Mouse (Mus musculus) brown adipose tissue, adult 24 weeks (tissue): ENCODE results near the gene Cnih3. TPM values are rescaled to one million over a fixed set of nuclear protein-coding genes. Genes with fewer than 3 reads are reported as not detected.

Source experiments
- H3K27ac ChIP-seq: fragments of 200-500 bp; replicated peaks from 2 replicates; pipeline ENCODE4 v1.5.1; 2012; ENCODE audit warnings: low read depth, mild to moderate bottlenecking, low read length
- H3K4me1 ChIP-seq: fragments of 200-500 bp; 2 replicates; pipeline ENCODE4 v1.6.1; 2012; ENCODE audit warnings: low read length, mixed read lengths; ENCODE audit not compliant: control insufficient read depth, insufficient read depth, insufficient read length
- H3K4me3 ChIP-seq: fragments of 200-500 bp; 2 replicates; pipeline ENCODE4 v1.5.1; 2012; ENCODE audit warnings: low read depth, mild to moderate bottlenecking, low read length, moderate library complexity; ENCODE audit not compliant: insufficient read depth
- polyA plus RNA-seq: library from polyadenylated mRNA; stranded (reverse); fragments of >200 nt; gene quantifications from 2 replicates; pipeline ENCODE4 v1.2.4, GENCODE M21; 2012; ENCODE audit not compliant: missing spikeins, insufficient read depth, insufficient read length

Gene Cnih3
- polyA plus RNA-seq, 1 experiment = not detected

DNA sequence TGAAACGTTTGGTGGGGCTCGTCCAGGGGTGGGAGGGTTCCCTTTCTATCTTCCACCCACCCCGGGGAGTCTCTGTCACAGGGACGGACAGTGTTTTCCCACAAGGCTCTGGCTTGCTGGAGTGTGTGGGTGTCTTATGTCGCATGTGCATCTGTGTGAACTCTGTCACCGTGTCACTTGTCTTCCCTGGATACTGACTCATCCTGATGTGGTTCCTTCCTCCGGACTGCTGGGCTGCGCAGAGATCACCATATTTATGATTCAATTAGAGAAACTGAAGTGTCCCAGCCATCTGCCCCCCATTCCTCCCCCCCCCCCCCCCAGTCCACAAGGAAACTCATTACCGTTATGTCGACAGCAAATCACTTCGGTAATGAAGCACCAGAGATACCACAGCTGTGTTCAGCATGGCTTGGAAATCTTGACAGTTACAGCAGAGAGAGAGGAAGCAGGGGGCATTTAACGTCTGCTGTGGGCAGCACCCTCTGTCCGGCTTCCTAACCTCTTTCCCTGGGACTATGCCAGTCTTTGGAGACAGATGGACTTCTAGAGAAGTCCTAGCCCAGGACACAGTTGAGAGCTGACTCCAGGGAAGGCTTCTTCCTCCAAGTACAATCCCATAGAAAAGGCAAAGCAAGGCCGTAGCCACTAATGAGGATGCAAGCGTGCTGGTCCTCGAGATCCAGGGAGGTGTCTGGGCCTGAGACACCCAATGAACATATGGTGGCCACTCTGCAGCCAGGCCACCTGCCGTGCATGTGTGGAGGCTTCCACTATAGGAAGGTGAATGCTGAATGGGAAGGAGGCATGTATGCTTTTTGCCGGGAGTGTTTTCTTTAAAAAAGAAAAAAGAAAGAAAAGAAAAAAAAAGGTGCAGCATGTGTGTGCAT, 55.9 kb downstream of the Cnih3 start:
- H3K27ac ChIP-seq = no peak overlapping the region
- no peak overlapping the region for H3K4me3 ChIP-seq
- H3K4me1 ChIP-seq = no peaks in the 10 kb centered on the region

DNA sequence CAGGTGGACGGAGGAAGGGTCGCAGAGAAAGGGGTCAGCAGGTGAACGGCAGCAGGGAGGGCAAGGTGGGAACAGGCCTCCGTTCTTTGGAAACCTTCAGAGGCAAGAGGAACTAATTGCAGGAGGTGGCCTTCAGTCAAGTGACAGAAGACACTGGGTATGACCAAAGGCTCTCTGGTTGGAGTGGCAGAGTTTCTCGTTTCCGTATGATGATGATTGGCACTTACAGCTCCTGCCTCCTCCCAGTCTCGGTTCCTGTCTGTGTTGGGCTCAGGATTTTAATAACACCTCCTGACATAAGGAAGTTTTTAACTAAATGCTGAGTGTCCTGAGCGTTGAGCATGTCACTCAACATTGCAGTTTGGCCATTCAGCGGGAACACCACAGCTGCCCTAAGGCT, 57.3 kb downstream of the Cnih3 start:
- H3K27ac ChIP-seq = no peak overlapping the region
- H3K4me3 ChIP-seq = no peak overlapping the region
- H3K4me1 ChIP-seq = no peaks in the 10 kb centered on the region

DNA sequence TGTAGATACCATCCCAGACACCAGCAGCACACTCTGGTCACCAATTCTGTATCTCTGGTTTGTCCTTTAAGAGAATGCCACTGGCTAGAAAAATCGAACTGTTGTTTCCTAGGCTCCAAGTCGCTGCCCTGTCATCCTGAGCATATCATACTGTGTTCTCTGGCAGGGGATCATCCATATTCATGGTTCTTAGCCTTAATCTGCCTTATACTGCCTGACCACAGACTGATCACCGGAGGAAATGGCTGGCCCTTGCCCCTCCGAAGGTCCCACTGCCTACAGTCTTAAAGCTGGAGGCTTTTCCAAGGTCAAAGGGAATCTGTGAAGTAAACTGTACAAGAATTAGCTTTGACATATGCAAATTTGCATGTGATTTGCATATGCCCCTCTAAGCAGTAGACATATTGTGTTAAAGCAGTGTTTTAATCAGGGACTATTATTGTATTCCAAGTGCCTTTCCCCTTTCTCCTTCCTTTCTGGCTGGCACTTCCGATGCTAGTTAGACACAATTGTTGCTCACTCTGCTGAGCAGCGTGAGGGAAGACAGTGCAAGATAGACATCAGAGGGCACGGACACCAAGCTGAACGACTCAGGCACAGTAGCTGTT, 58.3 kb downstream of the Cnih3 start:
- H3K4me3 ChIP-seq = no peak overlapping the region
- H3K27ac ChIP-seq = no peak overlapping the region
- H3K4me1 ChIP-seq = no peaks in the 10 kb centered on the region

DNA sequence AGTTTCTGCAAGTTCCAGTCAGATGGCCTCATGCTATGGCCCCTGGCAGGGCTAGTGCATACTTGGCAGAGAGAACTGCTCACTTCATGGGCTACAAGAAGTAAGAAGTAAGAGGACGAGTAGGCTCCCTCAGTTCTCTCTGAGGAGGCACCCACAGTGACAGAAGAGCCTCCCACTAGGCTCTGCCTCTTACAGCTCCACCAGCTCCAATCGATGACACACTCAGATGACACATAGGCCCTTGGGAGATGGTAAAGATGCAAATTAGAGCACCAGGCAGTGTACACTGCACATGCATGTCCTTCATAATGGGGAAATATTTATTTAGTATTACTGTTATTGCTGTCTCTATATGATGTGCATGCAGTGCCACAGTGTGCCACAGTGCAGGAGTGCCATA, 62.6 kb downstream of the Cnih3 start:
- Histone ChIP-seq H3K4me1 (no peaks in the 10 kb centered on the region), H3K4me3 (no peak overlapping the region), H3K27ac (no peak overlapping the region)

DNA sequence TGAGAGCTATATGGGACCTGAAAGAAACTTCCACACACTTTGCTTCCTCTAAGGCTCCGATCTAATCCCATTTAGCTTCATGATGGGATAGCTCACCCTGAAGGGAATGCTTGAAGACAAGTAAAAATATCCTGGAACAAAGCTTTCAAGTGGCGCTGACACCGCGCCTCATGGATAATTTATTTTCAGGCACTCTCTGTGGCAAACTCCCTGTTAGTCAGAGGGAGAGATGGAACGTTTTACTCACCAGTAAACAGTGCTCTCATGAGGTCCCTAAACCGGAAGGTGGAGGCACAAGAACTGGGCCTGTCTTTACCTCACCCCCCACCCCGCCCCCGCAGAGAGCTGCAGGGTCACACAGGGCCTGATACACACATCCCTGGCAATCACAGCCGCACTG, 64.4 kb downstream of the Cnih3 start:
- H3K27ac ChIP-seq = no peak overlapping the region
- no peaks in the 10 kb centered on the region for H3K4me1 ChIP-seq
- no peak overlapping the region for H3K4me3 ChIP-seq

DNA sequence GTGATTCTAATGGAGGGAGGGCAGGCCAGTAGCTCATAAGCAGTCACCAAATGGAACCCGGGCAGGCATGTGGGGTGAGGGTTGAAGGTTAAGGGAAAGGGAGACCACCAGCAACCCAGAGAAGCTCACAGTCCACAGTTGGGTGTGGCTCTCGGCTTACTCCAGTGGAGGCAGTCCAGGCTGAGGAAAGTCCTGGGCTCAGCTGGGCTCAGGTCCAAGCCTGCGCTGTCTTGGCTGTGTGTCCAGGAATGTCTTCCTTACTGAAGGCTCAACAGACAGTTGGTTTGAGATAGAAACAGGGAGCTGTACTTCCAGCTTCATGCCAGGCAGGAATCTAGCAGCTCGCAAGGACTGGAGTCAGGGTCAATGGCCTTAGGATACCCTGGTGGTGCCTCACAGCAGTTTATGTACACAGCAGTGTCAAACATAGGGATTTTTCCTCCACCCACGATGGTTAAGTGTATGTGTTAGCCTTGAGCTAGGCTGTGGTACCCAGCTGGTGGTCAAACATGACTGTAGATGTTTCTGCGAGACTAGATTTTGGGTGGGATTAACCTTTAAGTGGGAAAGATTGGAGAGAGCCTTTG, 65.6 kb downstream of the Cnih3 start:
- H3K4me3 ChIP-seq = no peak overlapping the region

DNA sequence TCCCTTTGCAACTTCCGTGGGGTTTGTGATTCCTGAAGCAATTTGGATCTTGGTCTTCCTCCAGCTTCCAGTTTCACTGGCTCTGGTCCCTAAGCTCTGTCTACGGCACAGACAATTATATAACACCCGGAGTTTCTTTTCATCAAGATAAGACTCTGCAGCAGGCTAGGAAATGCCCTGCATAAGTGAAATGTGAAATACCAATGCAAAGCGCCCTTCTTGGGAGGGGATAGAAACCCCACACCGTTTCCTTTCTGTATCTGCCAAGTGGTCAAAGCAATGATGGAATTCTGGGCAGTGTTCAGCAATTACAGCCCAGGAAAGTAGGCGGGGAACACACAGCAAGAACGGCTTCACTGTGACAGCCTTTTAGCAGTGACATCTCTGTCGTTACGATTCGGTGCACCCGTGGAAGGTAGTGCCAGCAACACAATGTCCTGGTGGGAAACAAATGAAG, 67.7 kb downstream of the Cnih3 start:
- Histone ChIP-seq H3K27ac (no peak overlapping the region), H3K4me1 (no peaks in the 10 kb centered on the region), H3K4me3 (no peak overlapping the region)

More for the DNA sequence above, 65.6 kb downstream of the Cnih3 start:
- no peak overlapping the region for H3K27ac ChIP-seq
- H3K4me1 ChIP-seq = no peaks in the 10 kb centered on the region

DNA sequence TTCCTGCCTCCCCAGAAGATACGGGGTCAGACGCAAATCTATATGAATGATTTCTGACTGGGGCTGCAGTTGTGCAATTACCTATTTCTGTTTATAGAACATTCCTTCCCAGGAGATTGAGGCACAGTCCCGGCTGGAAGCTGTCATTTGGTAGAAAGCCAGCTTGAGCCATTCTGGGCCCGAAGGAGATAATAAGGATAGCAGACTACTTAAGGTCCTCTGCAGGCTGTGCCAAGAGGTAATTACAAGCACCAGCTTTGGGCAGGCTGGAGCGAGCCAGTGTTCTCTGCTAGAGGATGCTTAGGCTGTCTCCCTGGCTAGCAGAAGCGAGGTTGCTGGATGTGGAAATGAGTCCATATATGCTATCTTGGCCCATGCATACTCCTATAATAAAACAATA, 70.4 kb downstream of the Cnih3 start:
- H3K27ac ChIP-seq = no peak overlapping the region
- H3K4me3 ChIP-seq = no peak overlapping the region
- no peaks in the 10 kb centered on the region for H3K4me1 ChIP-seq

DNA sequence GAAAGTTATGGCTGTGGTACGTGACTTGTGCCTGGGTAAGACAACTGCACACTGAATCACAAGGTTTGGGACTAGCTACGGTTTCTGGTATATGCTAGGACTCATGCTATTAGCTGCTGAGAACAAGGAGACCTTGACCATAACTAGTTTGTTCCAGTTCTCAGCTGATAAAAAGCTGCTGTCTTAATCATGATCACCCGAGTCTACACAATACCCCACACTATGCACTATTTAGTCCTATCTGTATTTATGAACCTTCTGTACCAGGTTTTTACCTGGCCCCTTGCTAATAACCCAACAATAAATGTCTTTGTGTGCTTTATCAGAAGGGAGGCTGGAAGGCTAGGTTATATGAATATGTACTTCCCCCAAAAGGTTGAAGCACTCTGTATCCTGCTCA, 72.5 kb downstream of the Cnih3 start:
- no peaks in the 10 kb centered on the region for H3K4me1 ChIP-seq
- H3K27ac ChIP-seq = no peak overlapping the region
- no peak overlapping the region for H3K4me3 ChIP-seq

DNA sequence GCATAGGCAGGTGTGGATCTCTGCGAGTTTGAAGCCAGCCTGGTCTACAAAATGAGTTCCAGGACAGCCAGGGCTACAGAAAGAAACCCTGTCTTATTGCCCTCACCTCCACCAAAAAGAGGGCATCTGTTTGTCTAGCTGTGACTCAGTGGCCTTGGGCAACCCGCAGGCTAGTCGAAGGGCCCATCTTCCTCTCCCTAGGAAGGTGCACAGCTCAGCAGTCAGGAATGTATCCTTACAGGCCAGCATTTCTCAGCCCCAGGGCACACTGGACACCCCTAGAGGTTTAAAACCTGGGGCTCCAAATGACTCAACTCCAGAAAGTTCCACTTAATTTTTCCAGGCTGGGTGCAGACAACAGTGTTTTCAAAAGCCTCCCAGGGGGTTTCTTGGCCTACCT, 73.0 kb downstream of the Cnih3 start:
- H3K4me3 ChIP-seq = no peak overlapping the region
- H3K4me1 ChIP-seq = no peaks in the 10 kb centered on the region
- H3K27ac ChIP-seq = no peak overlapping the region

DNA sequence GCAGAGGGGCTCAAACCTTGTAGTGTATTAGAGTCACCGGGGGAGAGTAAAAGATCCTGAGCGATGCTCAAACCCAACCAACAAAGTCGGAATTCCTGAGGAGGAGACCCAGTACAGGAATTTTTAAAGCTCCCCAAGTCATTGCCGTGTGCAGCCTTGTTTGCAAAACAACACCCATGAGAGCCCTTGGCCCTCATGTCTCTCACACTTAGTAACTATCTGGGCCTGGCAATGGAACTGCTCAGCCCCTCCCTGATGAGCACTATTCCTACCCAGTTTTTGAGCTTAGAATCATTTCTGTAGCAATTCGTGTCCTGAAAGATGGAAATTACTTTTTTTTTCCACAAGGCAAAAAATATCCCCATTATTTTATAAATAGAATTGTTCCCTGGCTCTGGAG, 74.0 kb downstream of the Cnih3 start:
- H3K4me1 ChIP-seq = no peaks in the 10 kb centered on the region
- H3K4me3 ChIP-seq = no peak overlapping the region
- H3K27ac ChIP-seq = no peak overlapping the region

DNA sequence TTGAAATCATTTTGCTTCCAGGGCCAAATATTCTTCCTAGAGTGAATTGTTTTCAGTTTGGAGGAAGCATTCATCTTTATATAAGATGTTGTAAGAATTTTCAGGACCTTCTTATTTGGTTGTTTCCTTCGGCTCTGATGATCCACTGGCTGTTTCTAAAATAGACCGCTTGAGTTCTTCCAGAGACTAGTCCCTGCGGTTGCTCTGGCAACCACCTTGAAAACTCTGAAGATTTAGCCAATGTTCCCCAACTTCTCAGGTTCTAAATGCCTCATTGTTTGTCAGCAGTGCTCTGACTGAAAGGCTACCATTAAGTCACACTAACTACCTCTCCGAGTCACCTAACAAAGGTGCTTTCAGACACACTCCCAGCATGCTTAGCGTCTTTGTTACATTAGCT, 80.8 kb downstream of the Cnih3 start:
- H3K4me1 ChIP-seq = no peaks in the 10 kb centered on the region
- no peak overlapping the region for H3K4me3 ChIP-seq

DNA sequence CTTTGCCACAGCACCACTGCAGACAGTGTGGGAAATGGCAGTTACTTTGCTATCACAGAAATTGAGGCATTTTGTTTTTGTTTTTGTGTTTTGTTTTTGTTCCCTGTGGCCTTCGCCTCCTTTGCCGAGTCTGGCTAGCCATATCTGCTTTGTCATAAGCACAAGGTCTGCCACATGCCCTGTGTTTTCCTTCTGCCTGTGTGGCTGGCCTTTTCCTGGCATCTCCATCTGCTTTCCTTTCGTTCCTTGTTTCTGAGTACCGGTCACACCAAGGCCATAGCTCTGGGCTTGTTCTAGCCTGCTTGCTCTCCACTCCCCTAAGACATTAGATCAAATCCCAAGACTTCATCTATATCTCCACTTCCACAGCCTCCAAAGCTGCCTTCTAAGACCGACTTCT, 83.0 kb downstream of the Cnih3 start:
- no peak overlapping the region for H3K4me3 ChIP-seq
- H3K27ac ChIP-seq = no peak overlapping the region

More for the DNA sequence above, 80.8 kb downstream of the Cnih3 start:
- H3K27ac ChIP-seq = no peak overlapping the region

DNA sequence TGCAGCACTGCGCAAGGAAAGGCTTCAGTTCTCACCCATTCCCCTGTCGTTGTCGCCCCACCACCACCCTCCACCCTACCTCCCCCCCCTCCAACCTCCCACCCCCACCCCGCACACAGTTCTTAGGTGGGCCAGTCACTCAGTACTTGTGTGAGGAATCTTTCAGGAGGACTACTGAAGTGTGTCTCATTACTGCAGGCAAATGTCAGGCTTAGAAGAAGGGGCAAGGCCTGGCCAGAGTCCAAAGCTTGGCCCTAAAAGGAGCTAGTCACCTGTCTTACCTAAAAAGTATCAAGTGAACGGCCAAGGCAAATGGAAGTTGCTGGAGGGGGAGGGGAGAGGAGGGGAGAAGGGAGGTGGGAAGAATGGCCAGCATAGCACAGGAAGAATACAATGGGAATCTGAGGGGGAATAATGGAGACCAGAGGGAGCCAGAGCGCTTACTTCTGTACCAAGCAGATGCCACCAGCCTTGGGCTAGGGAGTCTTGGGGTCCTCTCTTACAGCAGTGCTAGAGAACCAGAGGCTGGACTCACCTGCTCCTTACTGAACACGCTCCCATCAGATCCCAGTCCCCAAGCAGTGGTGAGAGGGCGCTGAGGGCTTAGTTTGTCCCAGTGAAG, 88.7 kb downstream of the Cnih3 start:
- Histone ChIP-seq H3K4me1 (no peaks in the 10 kb centered on the region), H3K27ac (no peak overlapping the region), H3K4me3 (no peak overlapping the region)

More for the DNA sequence above, 83.0 kb downstream of the Cnih3 start:
- H3K4me1 ChIP-seq = no peaks in the 10 kb centered on the region

DNA sequence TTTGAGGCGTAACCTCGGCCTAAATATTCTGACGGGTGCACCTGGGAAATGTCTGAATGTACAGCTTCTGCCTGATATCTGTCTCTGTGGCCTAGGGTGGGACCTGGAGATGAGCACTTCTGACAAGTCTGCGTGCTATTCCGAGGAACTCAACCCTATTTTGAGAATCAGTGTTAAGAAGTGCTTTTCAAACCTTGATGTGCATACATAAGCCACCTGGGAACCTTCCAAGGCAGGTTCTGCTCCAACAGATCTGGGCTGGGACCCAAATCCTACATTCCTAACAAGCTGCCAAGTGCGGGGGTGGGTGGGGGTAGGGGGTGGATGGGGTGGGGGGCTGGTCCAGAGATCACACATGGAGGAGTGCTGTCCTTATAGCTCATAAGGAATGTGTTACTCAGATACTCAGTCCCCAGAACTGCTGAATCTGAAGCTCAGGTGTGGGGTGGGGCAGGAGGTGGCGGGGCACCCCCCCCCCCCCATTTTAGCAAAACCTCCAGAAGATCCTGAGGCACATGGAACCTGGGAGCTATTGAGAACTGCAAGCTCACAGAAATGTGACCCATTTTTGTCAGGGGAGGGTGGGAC, 89.3 kb downstream of the Cnih3 start:
- H3K4me3 ChIP-seq = no peak overlapping the region
- H3K4me1 ChIP-seq = no peaks in the 10 kb centered on the region
- no peak overlapping the region for H3K27ac ChIP-seq
